Mouse (Mus musculus) bone marrow macrophage, adult 2 months (primary cell): ENCODE data around the gene Lima1.

Source experiments
- CTCF ChIP-seq: IDR thresholded peaks from 2 replicates; pipeline ENCODE4 v1.5.1; 2012; ENCODE audit warnings: low read depth, mild to moderate bottlenecking, low read length, moderate library complexity
- POLR2A ChIP-seq: IDR thresholded peaks from 2 replicates; pipeline ENCODE4 v1.6.1; 2012; ENCODE audit warnings: mild to moderate bottlenecking, low read depth, low read length, borderline replicate concordance

DNA sequence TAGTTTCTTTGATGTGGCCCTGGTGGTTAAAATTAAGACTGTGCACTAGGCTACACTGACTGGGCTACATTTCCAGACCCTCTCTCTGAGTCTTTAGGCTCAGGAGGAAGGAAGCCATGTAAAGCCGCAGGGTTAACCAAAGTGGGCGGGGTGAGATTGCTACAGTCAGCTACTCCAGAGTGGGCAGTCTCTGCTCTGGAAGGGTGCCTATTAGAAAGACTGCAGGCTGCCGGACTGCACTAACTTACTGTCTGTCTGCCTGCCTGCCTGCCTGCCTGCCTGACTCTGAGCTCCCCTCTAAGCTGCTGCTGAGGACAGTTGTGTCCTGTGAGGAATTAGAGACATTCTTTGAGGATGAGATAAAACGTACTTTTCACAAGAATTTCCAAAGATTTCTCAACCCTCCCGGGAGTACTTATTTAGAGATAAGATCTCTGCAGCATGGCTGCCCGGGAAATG is 72.0 kb downstream of the Lima1 start:
- no peak for TF ChIP-seq POLR2A
- no peak for TF ChIP-seq CTCF
